Mouse (Mus musculus): Measurements from ENCODE around the gene Sit1. TPM values are rescaled to one million over a fixed set of nuclear protein-coding genes. Genes with fewer than 3 reads are reported as not detected.

The Sit1 gene
- total RNA-seq (2021): not detected
- long read RNA-seq: 0 reads

- DNase-seq (ENCODE audit: low spot score in 2 of 2): no peak
Measured at GRCm38 (mm10) chr4:43483535-43484091, at the start of gene Sit1. TSS of gene Sit1 (minus strand) at chr4:43483734.

GRCm38 (mm10) chr4:43533270-43533669 is 49.7 kb upstream of the Sit1 start:
- no peak for DNase-seq (ENCODE audit: low spot score in 2 of 2)

GRCm38 (mm10) chr4:43530581-43530980 is 47.0 kb upstream of the Sit1 start:
- peak; percentile 51 to 83 for DNase-seq (ENCODE audit: low spot score in 2 of 2)

GRCm38 (mm10) chr4:43530081-43530501 is 46.6 kb upstream of the Sit1 start:
- no peak for DNase-seq (ENCODE audit: low spot score in 2 of 2)

- DNase-seq (ENCODE audit: low spot score in 2 of 2): no peak
Measured at GRCm38 (mm10) chr4:43528487-43528886, 45.0 kb upstream of the Sit1 start.

GRCm38 (mm10) chr4:43527880-43528279 is 44.3 kb upstream of the Sit1 start:
- DNase-seq (ENCODE audit: low spot score in 2 of 2): no peak

- DNase-seq (ENCODE audit: low spot score in 2 of 2): peak; percentile 76 to 90
Measured at GRCm38 (mm10) chr4:43519956-43520355, 36.4 kb upstream of the Sit1 start.

GRCm38 (mm10) chr4:43519551-43519950 is 36.0 kb upstream of the Sit1 start:
- no peak for DNase-seq (ENCODE audit: low spot score in 2 of 2)

- DNase-seq (ENCODE audit: low spot score in 2 of 2): no peak
Measured at GRCm38 (mm10) chr4:43515764-43516708, 32.5 kb upstream of the Sit1 start.

- DNase-seq (ENCODE audit: low spot score in 2 of 2): no peak
Measured at GRCm38 (mm10) chr4:43513791-43514190, 30.3 kb upstream of the Sit1 start.

GRCm38 (mm10) chr4:43513300-43513699 is 29.8 kb upstream of the Sit1 start:
- DNase-seq (ENCODE audit: low spot score in 2 of 2): no peak

- no peak for DNase-seq (ENCODE audit: low spot score in 2 of 2)
Measured at GRCm38 (mm10) chr4:43512653-43513052, 29.1 kb upstream of the Sit1 start.

GRCm38 (mm10) chr4:43511675-43512454 is 28.3 kb upstream of the Sit1 start:
- no peak for DNase-seq (ENCODE audit: low spot score in 2 of 2)

GRCm38 (mm10) chr4:43509109-43509508 is 25.6 kb upstream of the Sit1 start:
- DNase-seq (ENCODE audit: low spot score in 2 of 2): no peak

- no peak for DNase-seq (ENCODE audit: low spot score in 2 of 2)
Measured at GRCm38 (mm10) chr4:43508666-43508997, 25.1 kb upstream of the Sit1 start.

- DNase-seq (ENCODE audit: low spot score in 2 of 2): no peak
Measured at GRCm38 (mm10) chr4:43507938-43508665, 24.6 kb upstream of the Sit1 start.

- no peak for DNase-seq (ENCODE audit: low spot score in 2 of 2)
Measured at GRCm38 (mm10) chr4:43506536-43507185, 23.1 kb upstream of the Sit1 start, which contains the start of gene Car9. TSS of gene Car9 (plus strand) at chr4:43506966.

- DNase-seq (ENCODE audit: low spot score in 2 of 2): no peak
Measured at GRCm38 (mm10) chr4:43506074-43506473, 22.5 kb upstream of the Sit1 start.

- DNase-seq (ENCODE audit: low spot score in 2 of 2): no peak
Measured at GRCm38 (mm10) chr4:43504269-43504668, 20.7 kb upstream of the Sit1 start.

- DNase-seq (ENCODE audit: low spot score in 2 of 2): no peak
Measured at GRCm38 (mm10) chr4:43503506-43503905, 20.0 kb upstream of the Sit1 start.

- no peak for DNase-seq (ENCODE audit: low spot score in 2 of 2)
Measured at GRCm38 (mm10) chr4:43503041-43503440, 19.5 kb upstream of the Sit1 start.
